Mouse (Mus musculus): ENCODE results near the gene Nrl. TPM values are rescaled to one million over a fixed set of nuclear protein-coding genes. Genes with fewer than 3 reads are reported as not detected.

Gene Nrl
- polyA plus RNA-seq, 1 experiment from 2014 or later: not detected

DNA sequence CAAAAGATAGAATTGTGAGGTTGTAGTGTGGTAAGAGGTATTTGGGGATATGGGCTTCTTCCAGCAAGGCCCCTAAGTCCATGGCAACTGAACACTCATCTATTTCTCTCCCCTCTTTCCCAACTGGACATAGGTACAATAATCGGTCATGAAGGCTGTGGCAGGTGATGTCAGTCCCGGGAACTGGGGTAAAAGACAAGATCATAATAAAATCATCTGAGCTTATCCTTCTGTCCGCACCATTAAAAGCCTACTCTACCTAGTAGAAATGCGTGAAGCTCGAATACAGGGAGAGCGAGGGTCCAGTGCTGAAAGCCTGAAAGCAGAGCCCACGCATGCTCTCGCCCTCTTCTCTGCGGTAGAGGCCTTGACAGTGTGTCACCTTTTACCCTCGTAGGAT lies 45.2 kb downstream of the Nrl start:
- no peaks in the 10 kb centered on the region for H3K9me3 ChIP-seq
- H3K4me2 ChIP-seq: peak overlapping the region; percentile 75
- H3K27ac ChIP-seq (replicated peaks): no peak overlapping the region
- no peaks in the 10 kb centered on the region for H3K27me3 ChIP-seq (replicated peaks)
- H3K4me1 ChIP-seq: peaks cover 10% of the 10 kb centered on the region; the same call in 1 of the 2 replicates
- no peak for ATAC-seq (ENCODE audit: extremely low read depth, insufficient number of reproducible peaks, low FRiP score, low TSS enrichment)
- H3K4me3 ChIP-seq: no peak overlapping the region
- peaks cover 23% of the 10 kb centered on the region for H3K36me3 ChIP-seq
- no peak overlapping the region for H3K9ac ChIP-seq
- WGBS: 87% methylated on average over 10 of the region's 10 CpGs

DNA sequence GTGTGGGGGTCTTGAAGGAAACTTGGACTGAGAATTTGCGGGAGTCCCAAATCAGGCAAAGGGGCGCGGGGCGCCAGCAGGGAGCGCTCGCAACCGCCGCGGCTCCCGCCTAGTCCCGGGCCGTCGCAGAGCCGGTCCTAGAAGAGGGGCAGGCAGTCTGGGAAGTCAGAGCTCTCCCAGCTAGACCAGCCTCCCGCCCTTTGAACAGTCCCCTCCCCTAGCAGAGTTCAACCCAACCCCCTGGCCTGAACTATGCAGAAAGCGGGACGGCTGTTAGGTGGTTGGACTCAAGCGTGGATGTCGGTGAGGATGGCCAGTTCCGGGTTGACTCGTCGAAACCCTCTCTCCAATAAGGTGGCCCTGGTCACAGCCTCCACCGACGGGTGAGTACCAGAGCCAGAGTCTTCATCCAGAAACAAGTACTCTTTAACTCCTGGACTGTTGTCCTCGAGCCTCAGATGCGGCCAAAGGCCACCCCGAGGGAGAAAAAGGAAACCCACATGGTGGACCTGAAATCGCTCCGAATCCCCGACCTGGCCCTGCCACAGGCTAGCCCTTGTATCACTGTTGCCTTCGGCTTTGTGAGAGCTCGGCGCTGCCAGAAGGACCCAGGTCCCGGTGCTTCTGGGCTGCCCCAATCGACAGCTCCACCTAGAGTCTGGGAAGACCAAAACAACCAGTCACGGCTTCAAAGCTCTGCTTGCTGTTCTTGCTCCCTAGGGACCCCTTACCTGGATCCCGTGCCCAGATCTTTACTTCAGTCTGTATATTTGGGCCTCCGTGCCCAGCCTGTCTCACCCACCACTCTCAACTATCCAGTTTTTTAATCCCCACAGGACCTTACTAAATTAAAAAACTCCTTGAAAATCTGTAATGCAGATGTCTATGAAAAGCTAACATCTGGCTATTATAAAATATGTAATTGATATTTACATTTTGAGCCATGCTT lies 45.9 kb downstream of the Nrl start, which contains the start of gene Dhrs4:
Dhrs4 (plus strand) TSS at position 108 of the 949 bp plus-strand sequence.
- H3K27me3 ChIP-seq (replicated peaks): no peaks in the 10 kb centered on the region
- peak; percentile 89 for ATAC-seq (ENCODE audit: extremely low read depth, insufficient number of reproducible peaks, low FRiP score, low TSS enrichment)
- H3K4me3 ChIP-seq: peak within 1 kb of the TSS; percentile 73
- peak within 1 kb of the TSS; percentile 89 for H3K9ac ChIP-seq
- no peaks in the 10 kb centered on the region for H3K9me3 ChIP-seq
- H3K4me1 ChIP-seq: peaks cover 10% of the 10 kb centered on the region; the same call in 1 of the 2 replicates
- peaks cover 18% of the 10 kb centered on the region for H3K36me3 ChIP-seq
- 1% methylated on average over 38 of the region's 38 CpGs for WGBS
- H3K27ac ChIP-seq (replicated peaks): peak within 1 kb of the TSS; percentile 86
- peak within 1 kb of the TSS; percentile 75 for H3K4me2 ChIP-seq

DNA sequence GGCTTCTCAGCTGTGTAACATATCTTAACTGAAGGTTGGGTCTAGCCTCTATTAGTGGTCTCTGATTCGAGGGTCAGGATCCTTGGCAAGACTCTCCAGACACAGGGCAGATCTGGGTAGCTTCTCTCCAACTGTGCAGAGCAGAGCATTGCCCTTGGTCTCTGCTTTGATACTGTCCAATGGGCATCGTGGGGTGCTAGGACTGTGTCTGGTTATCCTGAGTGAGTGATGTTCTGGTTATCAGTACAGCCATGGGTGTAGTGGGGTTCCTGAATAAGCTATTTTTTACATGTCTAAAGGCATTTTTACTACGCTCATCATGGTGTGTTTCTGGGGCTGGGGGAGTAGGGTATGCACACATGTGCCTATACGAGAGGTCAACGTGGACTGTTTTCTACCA lies 47.0 kb downstream of the Nrl start:
- Histone ChIP-seq H3K27me3 (replicated peaks) (no peaks in the 10 kb centered on the region), H3K27ac (replicated peaks) (no peak overlapping the region), H3K4me3 (no peak overlapping the region), H3K36me3 (peaks cover 14% of the 10 kb centered on the region), H3K9ac (peak overlapping the region; percentile 89), H3K4me1 (peaks cover 10% of the 10 kb centered on the region; the same call in 1 of the 2 replicates), H3K4me2 (peak overlapping the region; percentile 75), H3K9me3 (no peaks in the 10 kb centered on the region)
- WGBS: 57% methylated on average over 5 of the region's 5 CpGs
- no peak for ATAC-seq (ENCODE audit: extremely low read depth, insufficient number of reproducible peaks, low FRiP score, low TSS enrichment)

DNA sequence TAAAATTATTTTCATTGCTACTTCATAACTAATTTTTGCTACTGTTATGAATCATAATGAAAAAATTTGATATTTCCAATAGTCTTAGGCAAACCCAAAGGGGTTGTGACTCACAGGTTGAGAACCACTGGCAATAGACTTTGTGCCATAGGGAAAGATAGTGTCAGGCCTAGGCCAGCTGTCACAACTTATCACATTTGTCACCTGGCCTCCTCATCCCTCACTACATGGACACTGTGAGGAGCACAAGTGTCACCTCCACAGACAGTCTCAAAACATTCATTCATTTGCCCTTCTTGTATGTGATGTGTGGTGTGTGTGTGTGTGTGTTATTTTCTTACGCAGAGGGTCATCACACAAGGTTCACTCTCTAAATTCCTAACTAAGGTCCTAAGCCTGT lies 47.4 kb downstream of the Nrl start:
- no peaks in the 10 kb centered on the region for H3K9me3 ChIP-seq
- peaks cover 10% of the 10 kb centered on the region; the same call in 1 of the 2 replicates for H3K4me1 ChIP-seq
- no peak overlapping the region for H3K4me3 ChIP-seq
- H3K27me3 ChIP-seq (replicated peaks): no peaks in the 10 kb centered on the region
- H3K4me2 ChIP-seq: no peak overlapping the region
- no peak overlapping the region for H3K9ac ChIP-seq
- H3K36me3 ChIP-seq: peaks cover 14% of the 10 kb centered on the region
- no peak for ATAC-seq (ENCODE audit: extremely low read depth, insufficient number of reproducible peaks, low FRiP score, low TSS enrichment)
- no peak overlapping the region for H3K27ac ChIP-seq (replicated peaks)
- WGBS: 100% methylated on average over 1 of the region's 1 CpGs

- peaks cover 15% of the 10 kb centered on the region for H3K4me1 ChIP-seq
- 44% methylated on average over 2 of the region's 2 CpGs for WGBS
- H3K9me3 ChIP-seq: no peaks in the 10 kb centered on the region
- H3K4me3 ChIP-seq: no peak overlapping the region
- no peak overlapping the region for H3K27ac ChIP-seq (replicated peaks)
- no peak overlapping the region for H3K4me2 ChIP-seq
- H3K9ac ChIP-seq: no peak overlapping the region
- peaks cover 6% of the 10 kb centered on the region; the same call in 1 of the 2 replicates for H3K27me3 ChIP-seq (replicated peaks)
- H3K36me3 ChIP-seq: peaks cover under 1% of the 10 kb centered on the region
- no peak for ATAC-seq (ENCODE audit: extremely low read depth, insufficient number of reproducible peaks, low FRiP score, low TSS enrichment)
These were observed 49.1 kb downstream of the Nrl start for GRCm38 (mm10) chr14:55475654-55476053.

DNA sequence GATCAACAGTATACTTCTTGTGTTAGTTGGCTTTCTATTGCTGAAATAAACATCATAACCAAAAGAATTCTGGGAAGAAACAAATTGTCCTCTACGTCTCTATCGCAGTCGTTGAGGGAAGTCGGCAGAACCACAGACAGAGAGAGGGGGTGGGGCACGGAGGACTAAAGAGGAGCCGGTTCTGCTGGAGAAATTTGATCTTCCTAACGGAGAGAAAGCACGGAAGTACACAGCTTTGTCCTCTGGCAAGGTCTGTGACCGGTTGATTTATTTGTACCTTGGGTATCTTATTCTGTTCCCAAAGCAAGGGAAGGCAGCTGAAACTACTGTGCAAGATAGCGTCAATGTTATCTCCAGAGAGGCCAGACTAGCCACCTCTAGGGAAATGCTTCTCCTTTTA lies 54.0 kb downstream of the Nrl start:
- ATAC-seq (ENCODE audit: extremely low read depth, insufficient number of reproducible peaks, low FRiP score, low TSS enrichment): no peak
- Histone ChIP-seq H3K4me3 (no peak overlapping the region), H3K9me3 (no peaks in the 10 kb centered on the region), H3K27me3 (replicated peaks) (peaks cover 28% of the 10 kb centered on the region), H3K36me3 (no peaks in the 10 kb centered on the region), H3K4me1 (peaks cover 23% of the 10 kb centered on the region), H3K9ac (0 out of 2 replicates have a peak overlapping the region, but pooled peaks have one; percentile 45), H3K4me2 (peak overlapping the region; percentile 43), H3K27ac (replicated peaks) (no peak overlapping the region)
- 4% methylated on average over 10 of the region's 10 CpGs for WGBS

DNA sequence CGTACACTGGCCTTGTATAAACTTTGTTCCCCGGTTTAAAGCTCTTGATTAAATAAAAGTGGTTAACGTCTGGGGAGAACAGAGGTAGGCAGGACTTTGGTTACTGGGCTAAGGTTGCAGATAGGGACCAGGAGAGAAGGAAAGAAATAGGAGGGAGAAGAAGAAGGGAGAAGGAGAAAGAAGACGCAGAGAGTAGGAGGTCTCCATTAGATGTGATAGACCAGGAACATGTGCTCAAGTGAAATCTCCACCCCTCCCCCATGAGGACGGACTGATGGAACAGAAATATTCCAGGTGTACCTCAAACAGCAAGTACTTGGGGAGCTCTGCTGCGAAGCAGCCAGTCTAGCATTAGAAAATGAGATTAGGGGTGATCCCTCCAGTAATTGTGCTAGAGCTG lies 55.0 kb downstream of the Nrl start:
- no peak for ATAC-seq (ENCODE audit: extremely low read depth, insufficient number of reproducible peaks, low FRiP score, low TSS enrichment)
- Histone ChIP-seq H3K4me2 (no peak overlapping the region), H3K27me3 (replicated peaks) (peaks cover 28% of the 10 kb centered on the region), H3K9me3 (no peaks in the 10 kb centered on the region), H3K9ac (no peak overlapping the region), H3K4me3 (no peak overlapping the region), H3K27ac (replicated peaks) (no peak overlapping the region), H3K4me1 (peaks cover 20% of the 10 kb centered on the region), H3K36me3 (no peaks in the 10 kb centered on the region)
- WGBS: 79% methylated on average over 6 of the region's 6 CpGs

GRCm38 (mm10) chr14:55469041-55469440 lies 55.7 kb downstream of the Nrl start:
- Histone ChIP-seq H3K9ac (no peak overlapping the region), H3K4me3 (no peak overlapping the region), H3K27me3 (replicated peaks) (peaks cover 28% of the 10 kb centered on the region), H3K27ac (replicated peaks) (no peak overlapping the region), H3K9me3 (no peaks in the 10 kb centered on the region), H3K4me1 (peaks cover 20% of the 10 kb centered on the region), H3K4me2 (no peak overlapping the region), H3K36me3 (no peaks in the 10 kb centered on the region)
- no peak for ATAC-seq (ENCODE audit: extremely low read depth, insufficient number of reproducible peaks, low FRiP score, low TSS enrichment)
- WGBS: 74% methylated on average over 2 of the region's 2 CpGs

Other genes starting within 250 kb of the Nrl start
- 64.7 and 68.9 TPM in 2 replicates for gene Dhrs4, start 46.2 kb downstream of the Nrl start, polyA plus RNA-seq (2015; fragmentation: Nextera tagmentation; extraction: Ambion mirVana)
- 1.9 TPM in 2 replicates for gene Carmil3, start 34.3 kb downstream of the Nrl start, polyA plus RNA-seq (2015; fragmentation: Nextera tagmentation; extraction: Ambion mirVana)
- 0.43 and 0.47 TPM in 2 replicates for gene Cpne6, start 14.5 kb downstream of the Nrl start, polyA plus RNA-seq (2015; fragmentation: Nextera tagmentation; extraction: Ambion mirVana)
- 40.9 and 43.9 TPM in 2 replicates for gene Pck2, start 15.3 kb upstream of the Nrl start, polyA plus RNA-seq (2015; fragmentation: Nextera tagmentation; extraction: Ambion mirVana)
- 60.0 and 66.2 TPM in 2 replicates for gene Dcaf11, start 35.0 kb upstream of the Nrl start, polyA plus RNA-seq (2015; fragmentation: Nextera tagmentation; extraction: Ambion mirVana)
- 0.56 and 1.3 TPM in 2 replicates for gene A730061H03Rik, start 35.4 kb upstream of the Nrl start, polyA plus RNA-seq (2015; fragmentation: Nextera tagmentation; extraction: Ambion mirVana)
- gene Fitm1, start 50.6 kb upstream of the Nrl start, polyA plus RNA-seq (2015; fragmentation: Nextera tagmentation; extraction: Ambion mirVana): 100 and 109 TPM in 2 replicates
- gene Psme1, start 53.1 kb upstream of the Nrl start, polyA plus RNA-seq (2015; fragmentation: Nextera tagmentation; extraction: Ambion mirVana): 212 and 219 TPM in 2 replicates
- 14.8 and 19.1 TPM in 2 replicates for gene Emc9, start 60.3 kb upstream of the Nrl start, polyA plus RNA-seq (2015; fragmentation: Nextera tagmentation; extraction: Ambion mirVana)
- 191 and 205 TPM in 2 replicates for gene Psme2, start 66.1 kb upstream of the Nrl start, polyA plus RNA-seq (2015; fragmentation: Nextera tagmentation; extraction: Ambion mirVana)
- 12.5 and 15.2 TPM in 2 replicates for gene Rnf31, start 66.7 kb upstream of the Nrl start, polyA plus RNA-seq (2015; fragmentation: Nextera tagmentation; extraction: Ambion mirVana)
- 9.7 and 10.1 TPM in 2 replicates for gene Irf9, start 78.6 kb upstream of the Nrl start, polyA plus RNA-seq (2015; fragmentation: Nextera tagmentation; extraction: Ambion mirVana)
- 13.4 and 15.1 TPM in 2 replicates for gene Rec8, start 93.1 kb upstream of the Nrl start, polyA plus RNA-seq (2015; fragmentation: Nextera tagmentation; extraction: Ambion mirVana)
- 64.8 and 67.1 TPM in 2 replicates for gene Ipo4, start 111.0 kb upstream of the Nrl start, polyA plus RNA-seq (2015; fragmentation: Nextera tagmentation; extraction: Ambion mirVana)
- 1.4 and 1.6 TPM in 2 replicates for gene Gm49378, start 112.9 kb upstream of the Nrl start, polyA plus RNA-seq (2015; fragmentation: Nextera tagmentation; extraction: Ambion mirVana)
- gene Tm9sf1, start 118.8 kb upstream of the Nrl start, polyA plus RNA-seq (2015; fragmentation: Nextera tagmentation; extraction: Ambion mirVana): 77.8 and 81.5 TPM in 2 replicates
- 0.43 and 0.53 TPM in 2 replicates for gene Tssk4, start 125.2 kb upstream of the Nrl start, polyA plus RNA-seq (2015; fragmentation: Nextera tagmentation; extraction: Ambion mirVana)
- 74.3 and 83.3 TPM in 2 replicates for gene Mdp1, start 135.5 kb upstream of the Nrl start, polyA plus RNA-seq (2015; fragmentation: Nextera tagmentation; extraction: Ambion mirVana)
- 39.3 and 47.4 TPM in 2 replicates for gene Gmpr2, start 147.0 kb upstream of the Nrl start, polyA plus RNA-seq (2015; fragmentation: Nextera tagmentation; extraction: Ambion mirVana)
- gene Nedd8, start 147.1 kb upstream of the Nrl start, polyA plus RNA-seq (2015; fragmentation: Nextera tagmentation; extraction: Ambion mirVana): 471 and 507 TPM in 2 replicates
- gene Tinf2, start 156.8 kb upstream of the Nrl start, polyA plus RNA-seq (2015; fragmentation: Nextera tagmentation; extraction: Ambion mirVana): 30.9 and 32.1 TPM in 2 replicates
- gene Tgm1, start 188.9 kb upstream of the Nrl start, polyA plus RNA-seq (2015; fragmentation: Nextera tagmentation; extraction: Ambion mirVana): 0.23 and 0.25 TPM in 2 replicates
- 22.8 and 23.4 TPM in 2 replicates for gene Rabggta, start 197.3 kb upstream of the Nrl start, polyA plus RNA-seq (2015; fragmentation: Nextera tagmentation; extraction: Ambion mirVana)
- 54.8 and 66.9 TPM in 2 replicates for gene Dhrs1, start 220.7 kb upstream of the Nrl start, polyA plus RNA-seq (2015; fragmentation: Nextera tagmentation; extraction: Ambion mirVana)
- gene Nop9, start 220.7 kb upstream of the Nrl start, polyA plus RNA-seq (2015; fragmentation: Nextera tagmentation; extraction: Ambion mirVana): 22.8 and 23.9 TPM in 2 replicates
- 1.2 and 2.1 TPM in 2 replicates for gene Cideb, start 233.5 kb upstream of the Nrl start, polyA plus RNA-seq (2015; fragmentation: Nextera tagmentation; extraction: Ambion mirVana)
- gene Ltb4r2, start 236.4 kb upstream of the Nrl start, polyA plus RNA-seq (2015; fragmentation: Nextera tagmentation; extraction: Ambion mirVana): 0.25 and 0.27 TPM in 2 replicates
- gene Ltb4r1, start 241.0 kb upstream of the Nrl start, polyA plus RNA-seq (2015; fragmentation: Nextera tagmentation; extraction: Ambion mirVana): 0.48 and 0.71 TPM in 2 replicates

Measured in heart, embryonic 13.5 days (tissue).